Mouse (Mus musculus) left cerebral cortex, adult 9 months (tissue): ENCODE results near the gene Il6st.

ENCODE experiments used
- DNase-seq, 2 experiments: peaks; one replicate each; pipeline ENCODE4 v3.0.0; 2022; ENCODE audit warnings: low spot score in 2 of 2

Gene Il6st

DNA sequence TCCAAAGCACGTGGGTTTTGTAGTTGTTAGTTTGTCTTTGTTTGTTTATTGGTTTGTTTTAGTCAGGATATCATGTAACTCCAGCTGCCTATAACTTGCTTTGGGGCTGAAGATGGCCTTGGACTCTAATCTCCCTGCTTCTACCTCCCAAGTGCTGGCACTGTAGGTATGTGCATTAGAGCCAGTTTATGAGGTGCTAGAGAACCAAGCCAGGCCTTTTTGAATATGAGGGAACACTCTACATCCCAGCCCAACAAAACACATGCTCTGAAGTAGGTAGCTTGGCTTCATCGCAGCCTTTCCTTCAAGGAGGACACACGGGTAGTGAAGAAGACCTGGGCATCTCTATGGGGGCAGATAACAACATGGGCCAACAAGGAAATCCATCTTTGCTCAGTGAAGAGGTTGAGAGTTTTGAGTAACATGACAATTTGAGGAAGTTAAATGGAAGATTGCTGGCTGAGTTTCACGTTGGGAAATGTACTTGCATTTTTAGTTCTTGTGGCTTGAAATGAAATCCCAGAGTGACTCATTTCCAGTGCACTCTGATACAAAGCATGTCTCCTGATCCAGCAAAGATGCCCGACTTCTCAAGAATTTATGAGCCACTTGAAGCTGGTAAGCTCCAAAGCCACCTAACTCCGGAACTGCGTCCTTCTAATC lies 20.9 kb upstream of the Il6st start:
- no peak for DNase-seq

- DNase-seq, result no peak
Observed at GRCm38 (mm10) chr13:112447108-112447665, 16.7 kb upstream of the Il6st start.

DNA sequence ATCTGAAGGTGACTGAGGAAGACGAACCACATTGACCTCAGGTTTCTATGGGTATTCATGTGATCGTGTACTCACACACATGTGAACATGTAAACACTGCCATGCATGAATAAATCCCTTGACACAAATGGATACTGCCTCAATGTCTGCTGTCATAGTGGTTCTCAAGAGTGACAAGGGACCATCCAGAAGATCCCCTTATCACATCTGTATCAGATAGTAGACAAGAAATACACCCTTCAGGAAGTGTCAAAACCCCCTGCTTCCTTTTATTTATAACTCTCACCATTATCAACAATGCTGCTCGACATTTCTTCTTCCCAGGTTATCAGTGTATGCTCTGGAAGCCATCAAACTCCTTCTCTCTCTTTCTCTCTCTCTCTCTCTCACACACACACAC lies 13.7 kb upstream of the Il6st start:
- no peak for DNase-seq

DNA sequence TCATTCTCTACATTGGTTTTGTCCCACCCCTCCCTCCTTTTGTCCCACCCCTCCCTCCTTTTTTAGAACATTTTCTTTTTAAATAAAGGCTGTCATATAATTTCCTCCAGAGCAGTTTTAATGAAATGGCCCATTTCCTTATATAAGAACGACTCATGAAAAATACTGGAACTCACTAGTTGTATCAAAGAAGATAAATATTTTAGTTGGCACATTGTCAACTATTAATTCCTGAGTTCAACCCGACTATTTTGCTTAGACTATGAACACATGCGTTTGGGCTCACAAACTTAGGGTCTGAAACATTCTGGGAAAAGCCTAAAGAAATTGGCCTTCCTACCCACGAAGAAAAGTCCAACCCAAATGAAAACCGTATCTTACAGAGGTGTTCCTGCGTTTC lies 6.5 kb upstream of the Il6st start:
- no peak for DNase-seq

GRCm38 (mm10) chr13:112458016-112458415 lies 5.9 kb upstream of the Il6st start:
- no peak for DNase-seq

- no peak for DNase-seq
Observed at GRCm38 (mm10) chr13:112458435-112459018, 5.3 kb upstream of the Il6st start.

- no peak for DNase-seq
Observed at GRCm38 (mm10) chr13:112459956-112460355, 3.9 kb upstream of the Il6st start.

- DNase-seq, result no peak
Observed at GRCm38 (mm10) chr13:112462411-112462987, 1.4 kb upstream of the Il6st start.

GRCm38 (mm10) chr13:112463337-112463802 lies 500 bp upstream of the Il6st start:
- DNase-seq, result no peak

GRCm38 (mm10) chr13:112464626-112465287 lies 887 bp downstream of the Il6st start:
- DNase-seq, result no peak

DNA sequence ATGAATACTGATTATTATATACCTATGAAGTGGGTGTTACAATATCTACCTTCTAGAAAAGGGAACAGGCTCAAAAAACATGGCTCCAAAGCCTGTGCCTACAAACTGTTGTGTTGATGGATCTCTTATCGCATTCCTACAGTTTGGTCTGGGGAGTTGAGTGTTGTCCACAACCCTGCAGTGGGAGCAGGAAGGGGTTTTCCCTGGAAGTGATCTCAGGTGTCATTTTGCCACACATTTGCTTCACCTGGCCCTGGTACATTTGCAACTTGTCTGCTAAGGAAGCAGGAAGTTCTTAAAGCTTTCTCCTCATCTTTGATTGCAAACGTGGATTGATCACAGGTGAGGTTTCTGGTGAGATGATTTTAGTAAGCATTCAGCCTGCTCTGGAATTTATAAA lies 1.7 kb downstream of the Il6st start:
- DNase-seq, result no peak

DNA sequence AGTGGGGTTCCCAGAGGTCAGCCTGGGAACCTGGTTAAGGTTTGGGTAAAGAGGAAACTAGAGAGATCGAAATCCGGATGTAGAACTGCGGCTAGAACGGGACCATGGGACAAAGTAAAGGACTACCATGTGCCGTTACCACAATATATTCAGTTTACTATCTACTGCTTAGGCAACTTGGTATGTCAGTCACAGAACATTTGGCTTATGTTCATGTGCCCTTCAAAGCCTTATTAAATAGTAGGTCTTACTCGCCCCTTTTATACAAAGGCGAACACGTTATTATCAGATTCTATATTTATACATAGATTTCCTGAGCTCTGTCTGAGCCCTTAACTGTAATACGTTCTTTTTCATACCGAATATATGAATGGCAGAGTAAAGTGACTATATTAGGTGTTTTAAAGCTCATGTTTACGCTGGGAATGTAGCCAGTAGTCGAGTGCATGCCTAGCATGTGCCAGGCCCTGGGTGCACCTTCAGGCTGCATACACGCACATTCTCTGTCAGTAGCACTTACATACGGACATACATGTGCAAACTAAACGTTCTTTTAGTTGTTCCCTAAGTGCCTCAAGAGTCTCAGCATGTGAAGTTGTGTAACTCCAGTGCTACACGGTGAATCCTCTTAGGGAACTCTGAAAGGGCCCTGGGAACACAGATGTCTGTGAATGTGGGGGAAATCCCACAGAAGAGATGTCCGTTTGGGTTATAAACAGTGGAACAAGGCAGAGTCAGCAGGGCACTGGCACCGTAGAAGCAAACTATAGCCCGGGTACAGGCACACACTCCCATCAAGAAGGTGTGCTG lies 2.5 kb downstream of the Il6st start:
- DNase-seq, result no peak

GRCm38 (mm10) chr13:112466946-112467255 lies 3.0 kb downstream of the Il6st start:
- no peak for DNase-seq

- DNase-seq, result no peak
Observed at GRCm38 (mm10) chr13:112467384-112467783, 3.5 kb downstream of the Il6st start.

GRCm38 (mm10) chr13:112469491-112469890 lies 5.6 kb downstream of the Il6st start:
- no peak for DNase-seq

GRCm38 (mm10) chr13:112471201-112471600 lies 7.3 kb downstream of the Il6st start:
- DNase-seq, result no peak

DNA sequence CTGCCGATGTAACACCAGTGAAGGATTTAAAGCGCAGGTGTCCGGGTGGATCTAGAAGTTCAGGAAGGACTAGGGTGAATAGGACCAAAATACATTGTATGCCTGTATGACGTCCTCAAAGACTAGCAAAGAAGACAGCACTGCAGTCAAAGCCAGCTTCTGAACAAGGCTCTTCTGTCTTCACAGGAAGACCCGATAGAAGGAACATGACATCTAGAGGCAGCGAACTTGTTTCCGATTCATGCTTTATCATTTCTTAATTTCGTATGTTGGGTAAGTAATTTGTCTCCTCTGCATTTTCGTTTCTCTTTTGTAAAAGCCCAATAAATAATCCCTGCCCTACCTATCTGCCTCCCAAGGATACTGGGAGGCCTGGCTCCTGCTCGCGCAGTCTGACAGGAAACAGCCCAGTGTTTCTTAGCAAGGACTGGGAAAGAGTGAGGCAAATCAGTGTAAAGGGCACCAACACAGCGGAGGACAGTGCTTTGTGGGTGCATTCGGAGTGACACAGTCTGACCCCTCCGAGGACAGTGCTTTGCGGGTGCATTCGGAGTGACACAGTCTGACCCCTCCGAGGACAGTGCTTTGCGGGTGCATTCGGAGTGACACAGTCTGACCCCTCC lies 8.6 kb downstream of the Il6st start:
- DNase-seq, result no peak

DNA sequence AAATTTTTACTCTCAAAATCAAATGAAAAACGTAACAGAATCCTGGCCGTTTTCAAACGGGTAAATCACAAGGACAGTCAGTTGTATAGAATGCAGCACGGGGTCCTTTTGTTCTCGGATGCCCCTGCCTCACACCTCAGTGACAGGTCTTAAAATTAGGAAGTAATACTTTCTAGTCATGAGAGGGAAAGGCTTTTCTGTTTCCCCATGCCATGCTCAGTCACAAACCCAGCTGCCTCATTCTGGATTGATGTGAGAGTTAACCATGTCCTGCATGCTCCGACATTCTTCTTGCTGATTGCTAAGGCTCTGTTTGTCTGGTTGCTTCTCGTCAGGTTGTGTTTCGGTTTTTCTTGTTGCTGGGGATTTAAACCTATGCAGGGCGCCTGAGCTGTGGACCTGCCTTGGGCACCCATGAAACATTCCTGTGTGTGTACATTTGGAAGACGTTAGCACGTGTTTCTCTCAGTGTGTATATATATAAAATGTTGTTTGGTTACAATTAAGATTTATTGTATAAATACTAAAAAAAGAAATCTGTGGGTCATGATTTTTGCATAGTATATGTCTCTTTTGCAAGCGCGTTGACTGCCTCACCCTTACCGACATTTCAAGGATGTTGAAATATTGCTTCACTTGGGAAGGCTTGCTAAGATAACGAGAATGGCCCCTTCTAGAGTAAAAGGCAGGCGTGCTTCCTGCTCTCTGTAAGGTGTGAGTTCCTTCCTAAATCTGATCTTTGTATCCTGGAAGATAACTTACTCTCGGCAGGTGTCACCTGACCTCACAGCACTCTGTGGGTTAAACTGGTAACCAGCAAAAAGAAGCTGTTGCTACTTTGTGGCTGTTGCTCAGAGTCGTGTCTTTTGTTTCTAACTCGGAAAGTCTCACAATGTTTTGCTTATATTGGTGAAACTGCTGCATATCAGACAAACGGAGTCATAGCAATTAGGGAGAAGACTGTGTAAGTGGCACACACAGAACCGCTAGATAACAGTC lies 10.2 kb downstream of the Il6st start:
- no peak for DNase-seq

DNA sequence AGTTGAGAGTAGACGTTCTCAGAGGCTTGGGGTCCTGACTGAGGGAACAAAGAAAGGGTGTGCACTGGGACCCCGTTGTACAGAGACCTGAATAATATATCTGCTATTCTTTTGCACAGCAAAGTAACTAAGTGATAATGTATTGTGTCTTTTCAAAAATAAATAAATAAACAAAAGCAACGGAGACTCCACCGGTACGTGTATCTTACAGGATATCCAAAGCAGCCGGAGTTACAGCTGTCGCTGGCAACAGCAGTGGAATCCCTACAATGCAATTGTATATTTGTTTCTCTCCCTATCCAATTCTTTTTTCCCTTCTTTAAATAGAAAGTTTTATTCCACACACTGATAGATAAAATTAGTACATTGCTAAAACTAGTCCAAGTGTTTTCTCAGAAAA lies 15.2 kb downstream of the Il6st start:
- DNase-seq, result no peak

DNA sequence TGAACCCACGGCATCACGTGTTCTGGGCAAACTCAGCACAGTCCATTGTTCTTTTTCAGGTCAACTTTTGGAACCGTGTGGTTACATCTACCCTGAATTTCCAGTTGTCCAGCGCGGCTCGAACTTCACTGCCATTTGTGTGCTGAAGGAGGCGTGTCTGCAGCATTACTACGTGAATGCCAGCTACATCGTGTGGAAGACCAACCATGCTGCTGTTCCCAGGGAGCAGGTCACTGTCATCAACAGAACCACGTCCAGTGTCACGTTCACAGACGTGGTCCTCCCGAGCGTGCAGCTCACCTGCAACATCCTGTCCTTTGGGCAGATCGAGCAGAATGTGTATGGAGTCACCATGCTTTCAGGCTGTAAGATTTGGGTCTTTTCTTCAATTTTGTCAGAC lies 16.1 kb downstream of the Il6st start:
- DNase-seq, result no peak
